Mouse (Mus musculus) heart, postnatal 36 days (tissue): ENCODE measurements at regions not wholly inside any gene's neighbourhood (a gene's known extent, or its start where the extent isn't known, plus 50 kb on each side); places are given as distances from the start of the nearest gene placed in this dataset.

Experiments used
- DNase-seq, 2 experiments: peaks; one replicate each; pipeline ENCODE4 v3.0.0; 2021 to 2022
- intact Hi-C: fragments of 180-260 bp; cut with DNase I; formaldehyde crosslinking; loops from one replicate; pipeline ENCODE4 v1.15.1; 2025

DNA sequence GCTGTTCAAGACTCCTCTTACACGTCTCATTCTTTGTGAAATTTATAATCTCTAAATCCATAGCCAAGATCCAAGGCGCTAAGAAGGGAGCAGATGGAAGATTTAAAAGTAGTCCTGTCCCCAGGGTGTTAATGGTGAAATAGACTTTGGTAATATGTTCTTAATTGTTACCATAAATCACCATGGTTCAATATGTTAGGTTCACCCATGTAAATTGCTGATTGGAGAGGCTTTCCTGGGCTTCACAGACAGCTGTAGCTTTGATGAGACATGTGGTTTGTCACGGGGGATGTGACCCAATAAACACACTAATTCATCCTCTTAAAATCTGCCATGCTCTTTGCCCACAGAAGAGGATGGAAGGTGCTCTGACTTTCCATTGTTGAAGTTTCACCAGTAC lies 338.7 kb downstream of the Nucb2 start:
- DNase-seq, result no peak
- intact Hi-C loops, result no loop called here

DNA sequence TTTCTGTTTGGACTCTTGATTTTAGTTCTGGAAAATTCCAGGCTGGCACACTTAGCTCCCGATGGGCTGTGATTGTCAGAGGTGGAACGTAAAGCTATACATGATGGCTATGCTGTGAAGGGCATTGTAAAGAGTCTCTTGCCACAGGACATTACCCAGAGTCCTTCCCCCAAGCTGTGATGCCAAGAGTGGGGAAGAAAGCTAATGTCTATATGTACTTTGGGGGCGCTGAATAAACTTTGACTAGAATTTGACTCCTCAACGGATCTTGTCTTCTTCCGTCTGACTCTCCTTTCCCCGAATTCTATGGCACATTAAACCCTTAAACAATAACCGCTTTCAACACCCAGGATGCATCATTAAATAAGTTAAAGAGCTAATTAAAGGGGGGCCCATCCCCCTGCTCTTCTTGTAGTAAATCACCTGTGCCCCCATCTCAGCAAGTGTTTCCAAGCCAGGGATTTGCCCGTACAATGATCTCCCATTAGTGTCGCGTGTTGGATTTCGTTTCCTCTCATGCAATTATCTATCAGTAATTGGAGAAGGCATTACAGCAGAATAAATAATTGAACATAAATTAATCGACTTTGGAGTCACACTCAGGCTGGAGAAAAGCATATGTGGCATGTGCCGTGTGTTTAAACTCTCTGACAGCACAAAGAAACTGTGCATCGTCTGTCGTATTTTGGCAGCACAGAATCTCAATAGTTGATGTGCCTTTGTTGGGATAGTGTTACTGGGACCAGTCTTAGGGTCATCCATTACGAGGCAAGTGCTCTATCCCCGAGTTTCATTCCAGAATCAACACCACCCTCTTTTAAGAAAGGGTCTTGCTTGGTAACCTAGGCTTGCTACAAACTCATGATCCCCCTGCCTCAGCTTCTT lies 343.9 kb downstream of the Nucb2 start:
- intact Hi-C loops, result no loop called here
- no peak for DNase-seq

DNA sequence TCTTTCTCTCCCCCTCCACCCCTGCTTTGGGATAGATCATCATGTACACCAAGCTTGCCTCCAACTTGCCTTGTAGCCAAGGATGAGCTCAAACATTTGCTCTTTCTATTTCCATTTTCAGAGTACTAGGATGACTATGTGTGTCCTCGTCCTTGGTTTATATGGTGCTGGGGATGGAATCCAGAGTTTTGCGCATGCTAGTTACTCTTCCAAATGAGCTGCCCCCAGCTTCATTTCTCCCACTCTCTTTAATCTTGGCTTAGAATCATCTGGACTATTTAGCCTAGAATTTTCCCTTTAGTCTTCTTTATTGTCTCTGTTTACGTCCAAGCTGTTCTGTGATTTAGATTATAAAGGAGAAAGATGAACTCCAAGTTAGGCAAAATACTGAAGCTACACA lies 349.2 kb downstream of the Nucb2 start:
- intact Hi-C loops, result no loop called here
- DNase-seq, result no peak

DNA sequence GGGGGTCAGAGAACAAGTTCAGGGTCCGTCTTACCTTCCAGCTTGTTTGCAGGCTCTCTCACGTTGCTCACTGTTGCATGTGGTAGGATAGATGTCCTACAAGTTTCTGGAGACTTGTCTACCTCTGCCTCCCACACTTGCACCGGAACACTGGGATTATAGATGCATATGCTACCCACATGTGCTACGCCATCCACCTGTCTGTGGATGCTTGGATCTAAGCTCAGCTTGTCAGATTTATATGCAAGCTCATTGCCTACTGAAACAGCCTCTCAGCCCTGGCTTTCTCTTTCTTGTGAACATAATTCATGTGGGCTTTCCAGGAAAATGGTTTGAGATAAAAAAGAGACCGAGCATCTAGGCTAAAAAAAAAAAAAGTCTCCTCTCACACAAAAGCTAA lies 353.0 kb downstream of the Nucb2 start:
- intact Hi-C loops, result no loop called here
- no peak for DNase-seq

DNA sequence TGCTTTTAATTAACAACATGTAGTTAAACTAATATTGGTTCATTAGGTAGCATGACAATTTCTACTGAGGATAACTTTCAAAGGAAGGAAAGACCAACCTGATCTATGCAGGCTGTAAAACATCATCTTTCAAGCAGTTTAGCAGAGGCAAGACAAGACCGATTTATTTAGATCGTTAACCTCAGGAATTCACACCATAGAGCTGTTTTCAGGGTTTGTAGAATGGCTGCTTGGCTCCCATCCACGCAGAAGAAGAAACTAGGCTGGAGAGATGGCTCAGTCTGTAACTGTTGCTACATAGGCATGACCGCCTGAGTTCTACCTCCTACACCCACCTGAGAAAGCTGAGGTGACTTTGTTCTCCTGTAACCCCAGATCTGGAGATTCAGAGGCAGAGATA lies 353.6 kb downstream of the Nucb2 start:
- intact Hi-C loops, result no loop called here
- no peak for DNase-seq

DNA sequence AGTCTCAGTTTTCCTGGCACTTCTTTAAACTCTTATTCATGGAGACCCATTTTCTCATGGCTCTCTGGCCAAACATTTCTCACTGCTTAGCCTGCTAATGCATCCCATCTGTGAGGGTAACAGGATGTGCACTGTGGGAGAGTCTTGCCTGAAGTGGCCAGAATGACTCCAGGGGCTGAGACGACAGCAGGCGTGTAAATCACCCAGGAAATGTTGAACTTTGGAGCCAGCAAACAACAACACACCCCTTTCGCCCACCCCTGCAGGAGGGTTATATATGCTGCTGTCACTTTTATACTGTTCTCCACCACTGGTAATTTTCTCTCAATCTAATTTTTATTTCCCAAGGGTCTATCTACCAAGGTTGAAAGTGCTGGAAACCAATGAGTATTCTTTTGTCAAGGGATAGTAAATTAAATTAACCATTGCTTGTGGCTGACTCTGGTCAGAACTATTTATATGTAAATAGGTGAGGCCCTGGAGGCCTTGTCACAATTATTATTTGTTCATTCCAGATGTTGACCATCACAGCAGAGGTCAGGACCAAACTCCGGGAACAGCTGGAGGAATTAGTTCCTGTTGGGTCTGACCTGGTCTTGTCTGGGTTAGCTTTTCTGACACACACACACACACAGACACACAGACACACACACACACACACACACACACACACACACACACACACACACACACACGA lies 378.2 kb downstream of the Nucb2 start:
- intact Hi-C loops, result no loop called here
- no peak for DNase-seq

DNA sequence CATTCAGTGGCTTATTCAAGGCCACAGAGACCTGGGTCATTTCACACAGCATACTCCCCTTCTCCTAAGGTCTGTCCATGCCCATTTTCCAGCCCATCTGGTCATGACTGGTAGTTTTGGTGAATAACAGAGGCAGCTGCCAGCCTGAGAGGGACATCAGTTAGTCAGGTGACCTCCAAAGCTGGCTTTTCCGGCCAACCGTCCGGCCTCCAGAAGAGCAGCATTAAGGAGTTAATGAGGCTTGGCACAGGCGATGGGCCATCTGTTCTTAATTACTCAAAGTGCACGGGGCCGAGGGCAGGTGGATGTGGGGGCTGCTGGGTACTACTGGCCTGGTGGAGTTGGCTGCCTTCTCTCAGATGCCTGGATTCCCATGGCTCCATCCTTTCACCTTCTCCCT lies 389.7 kb downstream of the Nucb2 start:
- no peak for DNase-seq
- intact Hi-C loops, result no loop called here

DNA sequence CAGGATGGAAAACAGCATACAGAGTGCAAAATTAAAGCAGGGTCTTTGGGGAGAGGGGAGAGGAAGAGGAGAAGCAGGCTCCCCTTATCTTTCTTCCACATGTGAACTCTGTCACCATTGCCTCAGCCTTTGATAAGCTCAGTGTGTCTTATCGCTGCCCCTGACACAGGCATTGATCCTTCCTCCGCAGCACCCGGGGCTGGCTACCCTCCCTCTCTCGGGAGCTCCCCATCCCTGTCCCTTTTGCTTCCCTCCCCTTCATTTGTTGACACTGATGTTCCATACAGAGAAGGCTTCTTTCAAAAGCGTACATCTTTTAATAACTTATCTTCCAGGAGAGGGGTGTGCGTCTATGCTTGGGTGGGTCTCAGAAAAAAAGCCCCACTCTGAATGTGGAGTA lies 411.6 kb downstream of the Nucb2 start:
- intact Hi-C loops, result loop anchor here (10.0 kb wide), 1 partner anchor 211 kb away; no protein-coding TSS in a partner anchor
- DNase-seq, result no peak

DNA sequence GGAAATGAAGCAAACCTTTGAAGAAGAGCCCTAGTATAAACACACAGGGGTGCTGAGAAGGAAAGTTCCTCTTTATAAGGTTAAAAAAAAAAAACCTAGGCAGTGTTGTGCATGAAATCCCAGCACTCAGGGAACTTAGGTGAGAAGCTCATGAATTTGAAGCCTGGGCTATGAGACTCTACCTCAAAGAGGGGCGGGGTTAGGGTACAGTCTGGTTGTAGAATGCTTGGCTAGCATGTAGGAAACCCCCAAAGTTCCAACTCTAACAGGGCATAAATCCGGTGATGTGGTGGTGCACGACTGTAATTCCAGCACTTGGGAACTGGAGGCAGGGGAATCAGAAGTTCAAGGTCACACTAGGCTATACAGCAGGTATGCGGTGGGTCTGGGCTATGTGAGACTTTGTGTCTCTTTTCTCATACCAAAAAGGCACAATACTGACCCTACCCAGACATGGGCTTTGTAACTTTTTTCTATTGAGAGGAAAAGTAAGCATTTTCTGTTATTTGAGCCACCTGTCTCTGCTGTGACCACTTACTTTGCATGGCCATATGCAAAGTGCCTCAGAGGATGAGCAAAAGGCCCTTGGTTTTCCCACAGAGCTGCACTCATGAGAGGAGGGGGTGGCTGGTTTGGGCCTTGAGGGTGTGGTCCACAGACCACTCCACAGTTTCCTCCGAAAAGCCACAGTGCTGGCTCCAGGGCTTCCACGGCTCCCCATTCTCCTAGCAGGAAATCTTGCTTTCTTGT lies 413.9 kb downstream of the Nucb2 start:
- DNase-seq, result no peak
- intact Hi-C loops, result loop anchor here (10.0 kb wide), 1 partner anchor 213 kb away; no protein-coding TSS in a partner anchor

DNA sequence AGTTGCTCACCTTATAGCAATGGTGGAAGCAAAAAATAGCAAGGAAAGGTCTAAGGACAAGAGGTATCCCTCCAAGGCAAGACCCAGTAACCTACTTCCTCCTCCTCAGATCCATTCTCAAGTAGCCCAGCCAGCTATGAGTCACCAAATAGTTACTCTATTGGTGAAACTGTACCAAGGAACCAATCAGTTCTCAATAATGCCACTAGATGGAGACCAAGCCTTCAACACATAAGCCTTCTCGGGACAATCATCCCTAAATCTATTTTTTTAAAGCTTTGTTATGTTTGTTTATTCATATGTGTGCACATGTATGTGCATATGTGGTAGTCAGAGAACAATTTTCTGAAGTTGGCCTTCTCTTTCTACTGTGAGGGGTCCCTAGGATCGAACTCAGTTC lies 434.3 kb upstream of the Xylt1 start:
- intact Hi-C loops, result no loop called here
- no peak for DNase-seq

DNA sequence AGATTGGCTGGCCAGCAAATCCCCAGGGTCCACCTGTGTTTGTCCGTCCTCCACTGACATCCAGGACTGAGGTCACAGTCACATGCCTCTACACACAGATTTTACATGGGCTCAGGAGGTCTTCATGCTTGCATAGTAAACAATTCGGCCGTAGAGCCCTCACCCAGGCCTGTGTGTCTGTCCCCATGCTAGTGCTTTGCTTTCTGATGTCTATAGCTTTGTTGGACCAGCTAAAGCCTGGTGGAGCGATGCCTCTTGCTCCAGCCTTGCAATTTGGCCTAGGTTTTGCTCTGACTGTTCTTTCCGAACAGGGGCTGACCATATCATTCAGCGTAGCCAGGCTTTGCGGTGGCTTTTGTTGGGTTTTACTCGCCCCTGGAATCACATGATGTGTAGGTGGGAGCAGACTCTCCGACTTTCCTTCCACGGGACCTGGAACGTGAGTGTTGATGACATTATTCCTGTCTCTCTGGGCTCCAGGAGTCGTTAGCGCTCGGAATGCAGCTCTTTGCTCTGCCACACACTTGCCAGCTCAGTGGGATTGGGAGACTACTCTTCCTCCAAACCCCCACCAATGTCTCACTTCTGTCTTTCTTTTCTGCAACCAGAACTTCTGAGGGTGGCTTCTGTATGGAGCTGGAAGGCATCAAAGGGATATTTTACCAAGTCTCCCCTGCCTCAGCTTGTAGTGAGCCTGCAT lies 421.4 kb upstream of the Xylt1 start:
- no peak for DNase-seq
- intact Hi-C loops, result no loop called here

DNA sequence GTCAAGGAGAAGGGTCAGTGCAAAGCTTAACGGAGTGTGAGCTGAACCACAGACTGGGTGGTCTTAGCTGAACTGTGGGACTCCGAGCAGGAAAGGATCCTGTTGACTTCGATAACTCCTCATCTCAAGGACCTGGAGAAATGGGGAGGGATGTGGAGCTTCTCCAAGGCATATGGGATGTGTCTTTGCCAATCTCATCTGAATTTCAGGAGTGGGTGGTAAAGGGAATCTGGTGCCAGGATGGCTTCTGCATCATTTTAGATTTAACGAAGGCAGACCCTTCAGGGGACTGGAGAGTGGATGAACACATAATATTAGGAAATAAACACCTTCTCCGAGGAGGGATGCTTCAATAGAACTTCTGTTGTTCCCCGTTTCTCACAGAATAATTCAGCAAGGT lies 416.9 kb upstream of the Xylt1 start:
- intact Hi-C loops, result no loop called here
- DNase-seq, result no peak

DNA sequence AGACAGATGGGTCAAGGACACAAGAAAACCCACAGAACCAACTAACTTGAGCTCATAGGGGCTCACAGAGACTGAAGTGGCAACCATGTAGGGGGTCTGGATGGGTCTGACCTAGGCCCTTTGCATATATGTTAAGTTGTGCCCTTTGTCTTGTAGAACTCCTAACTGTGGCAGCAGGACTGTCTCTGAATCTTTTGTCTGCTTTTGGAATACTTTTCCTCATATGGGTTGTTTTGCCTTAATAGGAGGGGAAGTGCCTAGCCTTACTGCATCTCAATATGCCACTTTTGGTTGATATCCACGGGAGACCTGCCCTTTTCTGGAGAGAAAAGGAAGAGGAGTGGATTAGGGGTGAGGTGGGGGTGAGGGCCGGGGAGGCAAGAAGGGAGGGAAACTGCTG lies 389.4 kb upstream of the Xylt1 start:
- DNase-seq, result no peak
- intact Hi-C loops, result no loop called here

DNA sequence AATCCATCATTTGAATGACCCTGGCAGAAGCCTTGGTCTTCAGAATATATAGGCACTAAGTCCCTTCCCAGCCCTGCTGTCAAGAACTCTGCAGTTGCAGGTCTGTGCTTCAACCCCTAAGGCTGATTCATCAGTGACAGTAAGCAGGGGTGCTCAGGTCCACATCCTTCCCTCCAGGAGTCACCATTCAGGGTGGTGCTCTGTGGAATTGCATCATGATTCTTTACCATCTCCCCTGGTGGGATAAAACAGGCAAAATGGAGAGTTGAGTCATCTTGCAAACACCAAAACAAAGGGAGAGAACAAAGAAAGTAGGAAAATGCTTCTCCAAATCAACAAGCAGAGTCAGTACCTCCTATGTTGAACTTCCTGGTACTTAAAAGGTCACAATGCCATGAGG lies 388.6 kb upstream of the Xylt1 start:
- intact Hi-C loops, result no loop called here
- DNase-seq, result no peak

DNA sequence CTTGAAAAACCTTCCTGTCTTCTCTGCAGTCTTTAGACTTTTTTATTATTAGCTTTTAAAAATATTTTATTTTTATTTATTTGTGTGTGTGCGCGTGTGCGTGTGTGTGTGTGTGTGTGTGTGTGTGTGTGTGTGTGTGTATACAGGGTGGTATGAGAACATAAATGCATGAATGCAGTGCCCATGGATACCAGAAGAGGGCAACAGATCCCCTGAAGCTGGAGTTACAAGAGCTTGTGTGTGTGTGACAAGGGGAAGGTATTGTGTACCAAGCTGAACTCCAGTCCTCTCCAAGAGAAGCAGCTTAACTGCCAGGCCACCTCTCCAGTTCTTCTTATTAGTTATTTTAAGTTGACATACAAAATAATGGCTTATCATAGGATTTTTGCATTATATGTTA lies 385.0 kb upstream of the Xylt1 start:
- DNase-seq, result no peak
- intact Hi-C loops, result no loop called here

DNA sequence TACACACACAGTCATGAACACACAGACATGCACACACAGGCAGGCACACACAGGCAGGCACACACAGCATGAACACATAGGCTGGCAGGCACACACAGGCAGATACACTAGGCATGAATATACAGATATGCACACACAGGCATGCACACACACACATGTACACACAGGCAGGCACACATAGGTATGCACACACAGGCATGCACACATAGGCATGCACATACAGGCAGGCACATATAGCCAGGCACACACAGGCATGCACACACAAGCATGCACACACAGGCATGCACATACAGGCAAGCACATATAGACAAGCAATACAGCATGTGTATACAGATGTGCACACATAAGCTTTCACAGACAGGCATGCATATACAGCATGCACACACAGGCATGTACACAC lies 377.6 kb upstream of the Xylt1 start:
- DNase-seq, result no peak
- intact Hi-C loops, result no loop called here

DNA sequence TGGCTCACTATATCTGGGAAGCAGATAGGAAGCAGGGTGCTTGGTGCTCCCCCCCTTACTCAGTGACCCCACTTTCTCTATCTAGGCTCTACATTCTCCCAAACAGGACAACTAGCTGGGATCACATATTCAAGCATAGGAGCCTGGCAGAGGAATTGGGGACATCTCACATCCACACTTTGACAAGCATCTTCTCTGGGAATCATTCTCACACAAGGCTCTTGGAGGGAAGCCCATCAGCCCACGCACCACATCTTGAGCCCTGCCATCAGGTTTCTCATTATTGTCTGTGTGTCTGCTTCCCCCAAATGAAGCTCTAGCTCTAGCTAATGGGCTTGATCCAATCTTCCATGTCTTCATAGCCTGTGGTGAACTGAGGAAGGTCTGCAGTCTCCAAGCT lies 362.4 kb upstream of the Xylt1 start:
- intact Hi-C loops, result no loop called here
- no peak for DNase-seq

DNA sequence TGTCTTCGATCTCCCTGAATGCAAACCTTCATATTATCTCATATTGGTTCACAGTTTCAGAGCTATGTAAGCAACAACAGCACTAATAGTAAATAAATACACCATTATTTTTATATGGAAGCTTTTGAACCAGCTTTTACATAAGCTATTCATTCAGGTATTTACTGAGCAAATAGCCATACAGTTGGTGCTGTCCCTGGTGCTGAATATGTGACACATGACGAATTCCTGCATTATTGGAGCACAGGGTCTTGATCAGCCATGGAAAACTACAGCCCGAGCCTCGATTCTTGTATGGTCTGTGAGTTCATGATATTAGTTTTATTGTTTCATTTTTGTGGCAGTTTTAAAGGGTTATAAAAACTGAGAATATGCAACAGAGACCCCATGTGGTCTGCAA lies 359.1 kb upstream of the Xylt1 start:
- peak; percentile 1 to 7 for DNase-seq
- intact Hi-C loops, result no loop called here

DNA sequence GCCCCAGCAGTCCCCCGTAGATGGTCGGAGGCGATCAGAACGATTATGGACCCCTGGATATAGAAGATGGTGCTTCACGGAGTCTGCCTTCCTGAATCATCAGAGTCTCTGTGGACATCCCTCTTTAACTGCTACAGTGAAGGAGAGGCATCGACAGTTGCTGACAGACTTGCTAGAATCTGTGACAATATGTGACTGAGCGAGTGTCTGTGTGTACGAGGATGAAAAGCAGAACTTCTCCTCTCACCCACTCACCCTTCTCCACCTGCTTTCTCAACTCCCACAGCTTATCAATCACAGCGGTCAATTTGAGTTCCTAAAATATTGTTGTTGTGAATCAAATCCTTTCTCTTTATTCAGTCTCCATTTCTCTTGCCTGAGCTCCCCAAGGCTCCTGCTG lies 335.9 kb upstream of the Xylt1 start:
- no peak for DNase-seq

DNA sequence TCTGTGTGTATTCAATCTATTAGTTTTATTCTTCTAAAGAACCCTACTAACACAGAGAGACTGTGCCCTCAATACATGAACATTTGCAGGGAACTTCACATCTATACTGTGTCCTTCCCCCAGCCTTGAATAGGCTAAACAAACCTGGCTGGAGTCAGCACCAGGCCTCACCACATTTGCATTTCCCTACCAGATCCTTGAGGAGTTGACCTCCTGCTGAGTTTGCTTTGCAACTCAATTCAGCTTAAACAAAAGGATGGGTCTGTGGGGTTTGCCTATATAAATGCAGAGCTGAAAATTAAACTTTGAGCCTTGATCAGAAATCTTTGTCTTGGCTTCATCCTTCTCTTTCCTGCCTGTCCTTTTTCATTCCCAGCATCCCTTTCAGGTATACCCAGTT lies 331.5 kb upstream of the Xylt1 start:
- no peak for DNase-seq
- intact Hi-C loops, result no loop called here

More for the DNA sequence above, 335.9 kb upstream of the Xylt1 start:
- intact Hi-C loops, result no loop called here

DNA sequence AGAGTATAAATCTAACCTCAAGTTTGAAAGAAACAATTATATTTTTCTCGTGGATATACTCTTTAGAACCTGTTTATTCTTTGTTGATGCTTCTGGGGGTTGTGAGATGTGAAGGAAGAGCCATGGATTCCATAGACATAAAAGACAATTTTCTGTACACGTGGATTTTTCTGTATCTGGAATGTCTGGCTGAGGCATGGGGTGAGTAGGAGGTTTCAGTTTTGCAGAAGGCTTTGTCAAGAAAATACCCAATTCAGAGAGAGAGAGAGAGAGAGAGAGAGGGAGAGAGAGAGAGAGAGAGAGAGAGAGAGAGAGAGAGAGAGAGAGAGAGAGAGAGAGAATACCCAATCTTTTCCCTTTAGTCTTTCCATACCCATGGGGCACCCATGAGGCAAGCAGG lies 315.0 kb upstream of the Xylt1 start:
- DNase-seq, result no peak
- intact Hi-C loops, result no loop called here
